Mouse (Mus musculus) liver, adult 2 months (tissue): ENCODE data around the gene Clip2. TPM values are rescaled to one million over a fixed set of nuclear protein-coding genes. Genes with fewer than 3 reads are reported as not detected.
"Not testable (repeated sequence)": the region's sequence is repeated elsewhere in the genome, so short reads cannot be mapped to it uniquely, and the experiment has no call there.

Experiments
- DNase-seq: peaks from one replicate; pipeline ENCODE4 v3.0.0-alpha.2; 2011; ENCODE audit warnings: low read depth, low spot score; ENCODE audit errors: extremely low read depth
- H3K27ac ChIP-seq: fragments of 200-500 bp; replicated peaks from 2 replicates; pipeline ENCODE4 v1.5.1; 2012; ENCODE audit warnings: low read depth, mild to moderate bottlenecking, control low read depth, inconsistent platforms, low read length; ENCODE audit not compliant: insufficient read depth
- H3K27me3 ChIP-seq: fragments of 200-500 bp; 2 replicates; pipeline ENCODE4 v1.6.1; 2012; ENCODE audit warnings: mild to moderate bottlenecking, moderate library complexity, low read length, inconsistent platforms; ENCODE audit not compliant: control insufficient read depth, insufficient read depth
- H3K36me3 ChIP-seq: fragments of 200-500 bp; 2 replicates; pipeline ENCODE4 v1.6.1; 2012; ENCODE audit warnings: low read length, inconsistent platforms; ENCODE audit not compliant: control insufficient read depth, insufficient read depth
- H3K4me1 ChIP-seq: fragments of 200-500 bp; 2 replicates; pipeline ENCODE4 v1.6.1; 2011; ENCODE audit warnings: low read length; ENCODE audit not compliant: control insufficient read depth, insufficient read depth
- H3K4me3 ChIP-seq: fragments of 200-500 bp; 2 replicates; pipeline ENCODE4 v1.5.1; 2011; ENCODE audit warnings: low read depth, mild to moderate bottlenecking, control low read depth, low read length, moderate library complexity; ENCODE audit not compliant: insufficient read depth
- H3K79me2 ChIP-seq: fragments of 200-500 bp; 2 replicates; pipeline ENCODE4 v1.6.1; 2012; ENCODE audit warnings: inconsistent platforms, mild to moderate bottlenecking, low read length, moderate library complexity; ENCODE audit not compliant: control insufficient read depth, insufficient read depth
- H3K9ac ChIP-seq: fragments of 200-500 bp; 2 replicates; pipeline ENCODE4 v1.6.1; 2012; ENCODE audit warnings: low read depth, mild to moderate bottlenecking, control low read depth, inconsistent platforms, low read length
- CTCF ChIP-seq: fragments of 200-500 bp; IDR thresholded peaks from 2 replicates; pipeline ENCODE4 v1.5.1; 2011; ENCODE audit warnings: low read depth, low read length, control low read depth
- POLR2A ChIP-seq: fragments of 200-500 bp; IDR thresholded peaks from 2 replicates; pipeline ENCODE4 v1.6.1; 2011; ENCODE audit warnings: low read length, control low read depth; ENCODE audit not compliant: insufficient read depth; ENCODE audit errors: extremely low read depth
- WGBS: fragments of 180-500 bp; shearing (Covaris S2); methylation state at CpG from one replicate; pipeline ENCODE4 v1.1.7; 2018; 5-methylcytosine and 5-hydroxymethylcytosine counted together
- polyA plus RNA-seq: library from polyadenylated mRNA; depleted of rRNA; stranded (reverse); fragments of >200 nt; gene quantifications from 2 replicates; pipeline ENCODE4 v1.2.3, GENCODE M21; 2012
- total RNA-seq: library from RNA; depleted of rRNA; stranded (reverse); fragments of >200 nt; gene quantifications from 2 replicates; pipeline ENCODE4 v1.2.3, GENCODE M21; 2014

Gene Clip2
- total and polyA plus RNA-seq, 2 experiments = 0.92 to 1.6 TPM

DNA sequence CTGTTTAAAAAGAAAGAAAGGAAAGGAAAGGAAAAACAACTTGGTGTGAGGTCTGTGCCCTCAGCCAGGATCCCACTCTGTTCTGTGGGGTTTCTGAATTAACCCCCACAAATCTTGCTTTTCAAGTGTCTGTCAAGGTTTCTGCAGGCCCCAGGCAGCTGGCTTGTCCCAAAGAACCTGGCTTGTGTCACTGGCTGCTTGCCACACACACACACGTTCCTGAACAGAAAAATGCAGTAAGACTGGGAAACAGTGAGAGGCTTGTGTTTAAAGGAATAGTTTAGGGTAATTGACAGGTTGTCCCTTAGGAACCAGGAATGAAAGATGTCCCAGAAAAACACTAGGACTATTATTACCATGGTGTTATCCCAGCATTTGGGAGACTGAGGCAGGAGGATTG, 98.7 kb downstream of the Clip2 start:
- Histone ChIP-seq H3K9ac (no peak overlapping the region), H3K79me2 (peaks cover 29% of the 10 kb centered on the region), H3K4me3 (no peak overlapping the region), H3K27ac (no peak overlapping the region), H3K4me1 (peaks cover 4% of the 10 kb centered on the region; the same call in 1 of the 2 replicates), H3K36me3 (no peaks in the 10 kb centered on the region), H3K27me3 (no peaks in the 10 kb centered on the region)
- no peak for DNase-seq
- TF ChIP-seq CTCF = no peak
- TF ChIP-seq POLR2A = no peak
- 18% methylated on average over 1 of the region's 1 CpGs for WGBS

DNA sequence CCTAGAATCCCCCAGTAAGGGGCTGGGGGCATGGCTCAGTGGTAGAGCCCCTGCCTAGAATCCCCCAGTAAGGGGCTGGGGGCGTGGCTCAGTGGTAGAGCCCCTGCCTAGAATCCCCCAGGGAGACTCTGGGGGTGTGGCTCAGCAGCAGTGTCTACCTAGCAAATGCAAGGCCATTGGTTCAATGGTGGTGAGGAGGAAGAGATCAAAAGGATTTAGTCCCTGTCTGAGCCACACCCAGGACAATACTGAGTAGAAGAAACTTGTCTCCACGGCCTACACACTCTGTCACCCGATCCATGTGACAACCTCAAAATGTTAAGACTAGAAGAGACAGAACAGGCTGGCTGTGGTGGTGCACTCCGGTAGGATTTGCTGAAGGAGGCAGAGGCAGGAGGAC, 105.5 kb downstream of the Clip2 start:
- not testable (repeated sequence) for H3K4me3 ChIP-seq, H3K27ac ChIP-seq, H3K4me1 ChIP-seq, H3K27me3 ChIP-seq, H3K36me3 ChIP-seq, H3K9ac ChIP-seq, DNase-seq
- WGBS = over 99% methylated on average over 4 of the region's 4 CpGs
- peaks cover 46% of the 10 kb centered on the region for H3K79me2 ChIP-seq

DNA sequence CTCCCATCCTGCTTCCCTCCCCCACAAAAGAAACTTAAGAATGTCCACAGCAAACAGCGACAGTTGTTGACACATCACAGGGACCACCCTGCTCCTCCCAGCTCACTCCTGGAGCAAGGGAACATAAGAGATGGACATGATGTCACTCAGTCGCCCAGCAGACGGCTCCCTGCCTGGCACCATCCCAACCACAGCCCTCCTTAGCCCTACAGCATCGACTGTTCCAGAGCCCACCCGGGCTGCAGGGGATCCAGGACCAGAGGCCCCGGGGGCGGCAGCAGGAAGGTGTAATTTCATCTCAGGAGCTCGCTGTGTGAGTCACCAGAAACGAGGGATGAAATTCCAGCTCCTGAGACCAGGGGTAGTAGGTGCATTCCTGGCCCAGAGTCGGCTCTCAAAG, 106.3 kb downstream of the Clip2 start:
- no peak for DNase-seq
- Histone ChIP-seq H3K79me2 (peaks cover 44% of the 10 kb centered on the region), H3K36me3 (no peaks in the 10 kb centered on the region), H3K9ac (no peak overlapping the region), H3K27ac (no peak overlapping the region), H3K27me3 (no peaks in the 10 kb centered on the region), H3K4me1 (no peaks in the 10 kb centered on the region), H3K4me3 (no peak overlapping the region)
- WGBS = 72% methylated on average over 10 of the region's 10 CpGs
- TF ChIP-seq POLR2A (no peak), CTCF (no peak)

DNA sequence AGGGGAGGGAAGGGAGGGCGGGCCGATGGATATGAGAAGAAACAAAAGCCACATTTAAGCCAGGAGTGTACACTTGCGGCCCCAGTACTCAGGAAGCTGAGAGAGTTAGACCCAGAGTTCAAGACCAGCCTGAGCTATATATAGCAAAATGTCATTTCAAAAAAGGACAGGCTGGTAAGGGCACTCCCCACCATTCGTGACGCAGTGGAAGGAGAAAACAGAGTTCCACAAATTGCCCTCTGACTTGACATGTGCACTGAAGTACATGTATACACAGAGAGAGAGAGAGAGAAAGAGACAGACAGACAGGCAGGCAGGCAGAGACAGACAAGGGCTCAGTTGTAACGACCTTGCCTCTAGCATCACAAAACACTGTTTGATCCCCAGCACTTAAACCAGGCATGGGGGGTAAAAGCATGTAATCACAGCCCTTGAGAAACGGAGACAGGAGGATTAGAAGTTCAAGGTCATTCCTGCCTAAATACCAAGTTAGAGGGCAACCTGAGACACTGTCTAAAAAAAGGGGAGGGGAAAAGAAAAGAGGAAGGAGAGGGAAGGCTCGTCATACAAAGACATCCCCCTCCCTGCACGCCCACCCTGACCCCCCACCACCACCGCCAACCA, 106.9 kb downstream of the Clip2 start:
- Histone ChIP-seq H3K27me3 (no peaks in the 10 kb centered on the region), H3K9ac (no peak overlapping the region), H3K4me3 (no peak overlapping the region), H3K36me3 (no peaks in the 10 kb centered on the region), H3K27ac (no peak overlapping the region), H3K79me2 (peaks cover 42% of the 10 kb centered on the region), H3K4me1 (peaks cover 1% of the 10 kb centered on the region; the same call in 1 of the 2 replicates)
- no peak for DNase-seq
- 73% methylated on average over 10 of the region's 10 CpGs for WGBS
- TF ChIP-seq POLR2A (no peak), CTCF (no peak)

DNA sequence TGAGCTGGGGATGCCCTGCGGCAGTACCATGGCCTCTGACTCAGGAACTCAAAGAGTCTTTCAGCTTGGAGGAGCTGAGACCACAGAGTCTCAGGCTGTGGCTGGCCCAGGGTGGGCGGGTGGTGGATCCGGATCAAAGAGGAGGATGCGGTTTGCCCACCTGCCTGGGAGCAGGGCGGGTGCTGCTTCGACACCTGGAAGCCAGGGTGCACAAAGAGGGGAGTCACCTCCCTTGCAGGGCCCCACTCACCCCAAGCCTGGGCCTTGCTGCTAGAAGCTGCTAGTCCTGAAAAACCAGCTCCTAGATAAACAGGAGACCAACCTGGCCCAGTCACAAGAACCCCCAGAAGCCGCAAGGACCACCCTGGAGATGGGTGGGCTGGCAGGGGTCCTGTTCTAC, 107.8 kb downstream of the Clip2 start:
- H3K36me3 ChIP-seq = no peaks in the 10 kb centered on the region
- no peaks in the 10 kb centered on the region for H3K27me3 ChIP-seq
- H3K9ac ChIP-seq = no peak overlapping the region
- no peak overlapping the region for H3K27ac ChIP-seq
- no peak for DNase-seq
- 94% methylated on average over 7 of the region's 7 CpGs for WGBS
- peaks cover 1% of the 10 kb centered on the region; the same call in 1 of the 2 replicates for H3K4me1 ChIP-seq
- H3K4me3 ChIP-seq = no peak overlapping the region
- no peak for TF ChIP-seq POLR2A
- TF ChIP-seq CTCF = no peak
- H3K79me2 ChIP-seq = peaks cover 44% of the 10 kb centered on the region

DNA sequence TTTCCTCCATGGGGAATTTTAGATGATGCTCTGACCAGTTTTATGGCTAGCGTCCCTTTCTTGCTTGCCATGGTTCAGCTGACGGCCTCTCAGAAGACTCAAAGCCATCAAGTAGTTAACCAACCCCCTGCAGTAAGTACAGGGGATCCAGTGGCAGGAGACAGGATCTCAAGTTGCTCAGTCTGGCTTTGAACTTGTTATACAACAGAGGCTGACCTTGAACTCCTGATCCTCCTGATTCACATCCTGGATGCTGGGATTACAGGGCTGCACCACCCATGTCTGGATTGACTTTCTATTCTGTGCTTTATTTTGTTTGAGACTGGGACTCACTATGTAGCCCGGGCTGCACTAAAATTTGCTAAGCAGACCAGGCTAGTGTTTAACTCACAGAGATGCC, 110.2 kb downstream of the Clip2 start:
- H3K4me3 ChIP-seq = no peak overlapping the region
- H3K27ac ChIP-seq = no peak overlapping the region
- peaks cover 17% of the 10 kb centered on the region for H3K4me1 ChIP-seq
- no peak for DNase-seq
- no peak for TF ChIP-seq POLR2A
- no peak for TF ChIP-seq CTCF
- H3K79me2 ChIP-seq = peaks cover 37% of the 10 kb centered on the region
- H3K27me3 ChIP-seq = no peaks in the 10 kb centered on the region
- WGBS = 93% methylated on average over 3 of the region's 3 CpGs
- H3K36me3 ChIP-seq = no peaks in the 10 kb centered on the region
- no peak overlapping the region for H3K9ac ChIP-seq
